Mouse (Mus musculus) hindbrain, postnatal 0 days (tissue): Measurements from ENCODE around the gene Fbxw7. TPM values are rescaled to one million over a fixed set of nuclear protein-coding genes. Genes with fewer than 3 reads are reported as not detected.
A peak's percentile ranks its signal among the peaks of the same experiment; 100 is the strongest.

Source experiments
- ATAC-seq: fragments of 200-750 bp; cut with Nextera tagmentation; 2 replicates; pipeline ENCODE4 v1.8.0; 2017; ENCODE audit warnings: mild to moderate bottlenecking, moderate TSS enrichment, moderate library complexity
- DNase-seq: peaks from one replicate; pipeline ENCODE4 v3.0.0-alpha.2; 2015; ENCODE audit warnings: low spot score
- H3K27ac ChIP-seq: fragments of 300-500 bp; sonication (generic); 2 replicates; pipeline ENCODE4 v1.5.1; 2014; ENCODE audit warnings: mild to moderate bottlenecking
- H3K27me3 ChIP-seq: fragments of 300-500 bp; sonication (generic); 2 replicates; pipeline ENCODE4 v1.6.1; 2014; ENCODE audit warnings: low read length, mixed read lengths; ENCODE audit not compliant: insufficient read depth
- H3K36me3 ChIP-seq: fragments of 300-500 bp; sonication (generic); 2 replicates; pipeline ENCODE4 v1.6.1; 2014; ENCODE audit warnings: low read length, mixed read lengths; ENCODE audit not compliant: insufficient read depth
- H3K4me1 ChIP-seq: fragments of 300-500 bp; sonication (generic); 2 replicates; pipeline ENCODE4 v1.6.1; 2014; ENCODE audit warnings: antibody characterized with exemption, low read length, mixed read lengths; ENCODE audit not compliant: insufficient read depth
- H3K4me2 ChIP-seq: fragments of 300-500 bp; sonication (generic); 2 replicates; pipeline ENCODE4 v1.6.1; 2014; ENCODE audit warnings: low read depth, mild to moderate bottlenecking, low read length, moderate library complexity, mixed read lengths
- H3K4me3 ChIP-seq: fragments of 300-500 bp; sonication (generic); 2 replicates; pipeline ENCODE4 v1.5.1; 2014; ENCODE audit warnings: low read length
- H3K9ac ChIP-seq: fragments of 300-500 bp; sonication (generic); replicated peaks from 2 replicates; pipeline ENCODE4 v1.6.1; 2014; ENCODE audit warnings: mild to moderate bottlenecking, low read length, moderate library complexity, mixed read lengths
- H3K9me3 ChIP-seq: fragments of 300-500 bp; sonication (generic); 2 replicates; pipeline ENCODE4 v1.6.1; 2016; ENCODE audit warnings: low read length, mixed read lengths
- CTCF ChIP-seq: IDR thresholded peaks from 2 replicates; pipeline ENCODE4 v1.5.1; 2016; ENCODE audit warnings: antibody characterized with exemption, control low read depth, low read depth
- WGBS: fragments of 180-500 bp; shearing (Covaris S2); extraction: QIAGEN DNeasy Blood & Tissue Kit; methylation state at CpG from one replicate; pipeline ENCODE4 v1.1.7; 2014; 5-methylcytosine and 5-hydroxymethylcytosine counted together
- polyA plus RNA-seq: library from polyadenylated mRNA; unstranded; fragments of >200 nt; fragmentation: Nextera tagmentation; extraction: Ambion mirVana; gene quantifications from 2 replicates; pipeline ENCODE4 v1.2.1, GENCODE M21; 2015
- total RNA-seq: library from RNA; depleted of rRNA; stranded (reverse); fragments of >200 nt; gene quantifications from 2 replicates; pipeline ENCODE4 v1.2.3, GENCODE M21; 2014

The Fbxw7 gene
- total and polyA plus RNA-seq, 2 experiments from 2014 or later, result 40.1 to 40.7 TPM

GRCm38 (mm10) chr3:84825990-84826389 lies 10.9 kb downstream of the Fbxw7 start:
- Histone ChIP-seq H3K27me3 (no peaks in the 10 kb centered on the region), H3K9ac (no peak overlapping the region), H3K4me3 (no peak overlapping the region), H3K36me3 (no peaks in the 10 kb centered on the region), H3K4me2 (no peak overlapping the region), H3K4me1 (no peaks in the 10 kb centered on the region), H3K9me3 (no peaks in the 10 kb centered on the region), H3K27ac (no peak overlapping the region)
- 71% methylated on average over 5 of the region's 5 CpGs for WGBS
- ATAC-seq, result no peak
- TF ChIP-seq CTCF, result no peak
- no peak for DNase-seq

GRCm38 (mm10) chr3:84826405-84826804 lies 11.3 kb downstream of the Fbxw7 start:
- Histone ChIP-seq H3K4me1 (no peaks in the 10 kb centered on the region), H3K4me2 (no peak overlapping the region), H3K27ac (no peak overlapping the region), H3K4me3 (no peak overlapping the region), H3K27me3 (no peaks in the 10 kb centered on the region), H3K9ac (no peak overlapping the region), H3K36me3 (no peaks in the 10 kb centered on the region), H3K9me3 (no peaks in the 10 kb centered on the region)
- ATAC-seq (no peak), DNase-seq (peak; percentile 34)
- 75% methylated on average over 3 of the region's 3 CpGs for WGBS
- no peak for TF ChIP-seq CTCF

- H3K9ac ChIP-seq, result no peak overlapping the region
- H3K9me3 ChIP-seq, result no peaks in the 10 kb centered on the region
- 68% methylated on average over 3 of the region's 3 CpGs for WGBS
- no peaks in the 10 kb centered on the region for H3K4me1 ChIP-seq
- DNase-seq (no peak), ATAC-seq (no peak)
- H3K4me3 ChIP-seq, result no peak overlapping the region
- no peak overlapping the region for H3K4me2 ChIP-seq
- no peaks in the 10 kb centered on the region for H3K36me3 ChIP-seq
- H3K27me3 ChIP-seq, result no peaks in the 10 kb centered on the region
- no peak overlapping the region for H3K27ac ChIP-seq
- no peak for TF ChIP-seq CTCF
Observed at GRCm38 (mm10) chr3:84826938-84827337, 11.9 kb downstream of the Fbxw7 start.

- Histone ChIP-seq H3K4me1 (no peaks in the 10 kb centered on the region), H3K4me2 (no peak overlapping the region), H3K4me3 (no peak overlapping the region), H3K9ac (no peak overlapping the region), H3K36me3 (no peaks in the 10 kb centered on the region), H3K27ac (no peak overlapping the region), H3K9me3 (no peaks in the 10 kb centered on the region), H3K27me3 (no peaks in the 10 kb centered on the region)
- TF ChIP-seq CTCF, result no peak
- 90% methylated on average over 4 of the region's 4 CpGs for WGBS
- DNase-seq, result no peak
- ATAC-seq, result no peak
Observed at GRCm38 (mm10) chr3:84827617-84828016, 12.5 kb downstream of the Fbxw7 start.

- H3K9ac ChIP-seq, result no peak overlapping the region
- H3K27ac ChIP-seq, result no peak overlapping the region
- ATAC-seq (no peak), DNase-seq (no peak)
- no peak overlapping the region for H3K4me2 ChIP-seq
- H3K4me3 ChIP-seq, result no peak overlapping the region
- WGBS, result 71% methylated on average over 1 of the region's 1 CpGs
- H3K27me3 ChIP-seq, result no peaks in the 10 kb centered on the region
- no peaks in the 10 kb centered on the region for H3K9me3 ChIP-seq
- H3K36me3 ChIP-seq, result no peaks in the 10 kb centered on the region
- no peaks in the 10 kb centered on the region for H3K4me1 ChIP-seq
- no peak for TF ChIP-seq CTCF
Observed at GRCm38 (mm10) chr3:84829366-84829765, 14.3 kb downstream of the Fbxw7 start.

GRCm38 (mm10) chr3:84836029-84836428 lies 21.0 kb downstream of the Fbxw7 start:
- TF ChIP-seq CTCF, result no peak
- Histone ChIP-seq H3K27me3 (no peaks in the 10 kb centered on the region), H3K9ac (no peak overlapping the region), H3K9me3 (no peaks in the 10 kb centered on the region), H3K4me3 (no peak overlapping the region), H3K4me2 (no peak overlapping the region), H3K36me3 (no peaks in the 10 kb centered on the region), H3K4me1 (no peaks in the 10 kb centered on the region), H3K27ac (no peak overlapping the region)
- 76% methylated on average over 5 of the region's 5 CpGs for WGBS
- DNase-seq (no peak), ATAC-seq (no peak)

- no peaks in the 10 kb centered on the region for H3K9me3 ChIP-seq
- WGBS, result 92% methylated on average over 3 of the region's 3 CpGs
- H3K4me2 ChIP-seq, result no peak overlapping the region
- H3K27me3 ChIP-seq, result no peaks in the 10 kb centered on the region
- TF ChIP-seq CTCF, result no peak
- no peak overlapping the region for H3K27ac ChIP-seq
- no peaks in the 10 kb centered on the region for H3K36me3 ChIP-seq
- no peak overlapping the region for H3K4me3 ChIP-seq
- no peaks in the 10 kb centered on the region for H3K4me1 ChIP-seq
- DNase-seq (no peak), ATAC-seq (no peak)
- no peak overlapping the region for H3K9ac ChIP-seq
Observed at GRCm38 (mm10) chr3:84837984-84838383, 22.9 kb downstream of the Fbxw7 start.

GRCm38 (mm10) chr3:84839499-84839898 lies 24.4 kb downstream of the Fbxw7 start:
- 79% methylated on average over 5 of the region's 5 CpGs for WGBS
- no peak overlapping the region for H3K9ac ChIP-seq
- H3K36me3 ChIP-seq, result no peaks in the 10 kb centered on the region
- no peaks in the 10 kb centered on the region for H3K4me1 ChIP-seq
- DNase-seq, result no peak
- TF ChIP-seq CTCF, result no peak
- H3K4me2 ChIP-seq, result no peak overlapping the region
- H3K9me3 ChIP-seq, result no peaks in the 10 kb centered on the region
- no peak for ATAC-seq
- H3K27me3 ChIP-seq, result no peaks in the 10 kb centered on the region
- H3K4me3 ChIP-seq, result no peak overlapping the region
- no peak overlapping the region for H3K27ac ChIP-seq
